Mouse (Mus musculus): ENCODE data around the gene Sgca.

- no peak for TF ChIP-seq CTCF (IDR thresholded peaks at IDR 0.05; ENCODE audit: borderline replicate concordance, insufficient read depth, low read depth, low read length)
- no peak for TF ChIP-seq POLR2A (IDR thresholded peaks at IDR 0.05; ENCODE audit: borderline replicate concordance, insufficient read depth, low read length)
Measured at GRCm38 (mm10) chr11:94992480-94992753, 16.3 kb upstream of the Sgca start.

Data from cerebellum, adult 2 months (tissue).